Mouse (Mus musculus) cerebellum, adult (tissue): Measurements from ENCODE around the gene Rasal3.

Experiments used
- ATAC-seq: cut with Nextera tagmentation; 2 replicates; pipeline ENCODE4 v1.9.2; 2017; ENCODE audit warnings: mild to moderate bottlenecking, moderate library complexity, mixed read lengths; ENCODE audit not compliant: insufficient number of reproducible peaks, low FRiP score, low TSS enrichment

The Rasal3 gene

DNA sequence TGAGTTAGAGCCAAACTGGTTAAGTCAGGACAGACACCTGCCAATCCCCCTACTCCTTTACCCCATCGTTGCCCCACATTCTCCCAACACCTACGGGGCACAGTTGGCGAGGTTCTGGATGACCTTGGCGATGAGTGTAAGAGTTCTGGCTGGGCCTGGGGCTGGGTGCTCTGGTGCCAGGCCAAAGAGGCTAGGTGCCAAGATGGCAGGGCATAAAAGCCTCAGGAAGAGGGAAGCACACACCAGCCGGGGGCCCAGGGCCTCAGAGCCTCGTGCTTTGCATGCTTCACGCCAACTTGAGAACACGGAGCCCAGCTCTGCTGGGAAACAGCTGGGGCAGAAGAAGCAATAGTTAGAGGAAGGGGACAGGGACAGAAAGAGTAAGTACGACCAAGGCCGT is 9.4 kb downstream of the Rasal3 start:
- no peak for ATAC-seq

DNA sequence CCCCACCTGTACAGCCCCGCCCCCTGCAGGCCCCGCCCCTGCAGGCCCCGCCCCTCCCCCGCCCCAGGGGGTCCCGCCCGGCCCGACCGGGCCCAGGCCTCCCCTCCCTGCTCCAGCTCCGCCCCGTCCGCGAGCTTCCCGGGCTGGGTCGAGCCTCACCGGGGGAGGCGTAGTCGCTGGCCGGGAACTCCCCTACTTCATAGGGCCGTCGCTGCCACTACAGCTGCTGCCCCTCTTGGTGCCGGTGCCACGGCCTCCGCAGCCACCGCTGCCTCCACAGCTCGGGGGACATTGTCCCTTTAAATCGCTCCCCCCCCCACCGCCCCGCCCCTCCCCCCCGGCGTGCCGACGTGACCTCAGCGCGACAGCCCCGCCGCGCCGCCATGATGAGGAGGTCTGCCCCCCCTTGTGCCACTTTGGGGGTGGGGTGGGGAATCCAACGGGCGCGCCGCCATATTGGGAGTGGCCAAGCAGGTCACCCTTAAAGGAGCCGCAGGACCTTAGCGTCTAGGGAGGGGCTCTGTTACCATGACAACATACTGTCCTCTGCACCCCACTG is 14.2 kb downstream of the Rasal3 start, which contains the start of gene Wiz:
TSS of gene Wiz (minus strand) at position 339 of the 559 bp plus-strand sequence.
- ATAC-seq = peak; percentile 64

DNA sequence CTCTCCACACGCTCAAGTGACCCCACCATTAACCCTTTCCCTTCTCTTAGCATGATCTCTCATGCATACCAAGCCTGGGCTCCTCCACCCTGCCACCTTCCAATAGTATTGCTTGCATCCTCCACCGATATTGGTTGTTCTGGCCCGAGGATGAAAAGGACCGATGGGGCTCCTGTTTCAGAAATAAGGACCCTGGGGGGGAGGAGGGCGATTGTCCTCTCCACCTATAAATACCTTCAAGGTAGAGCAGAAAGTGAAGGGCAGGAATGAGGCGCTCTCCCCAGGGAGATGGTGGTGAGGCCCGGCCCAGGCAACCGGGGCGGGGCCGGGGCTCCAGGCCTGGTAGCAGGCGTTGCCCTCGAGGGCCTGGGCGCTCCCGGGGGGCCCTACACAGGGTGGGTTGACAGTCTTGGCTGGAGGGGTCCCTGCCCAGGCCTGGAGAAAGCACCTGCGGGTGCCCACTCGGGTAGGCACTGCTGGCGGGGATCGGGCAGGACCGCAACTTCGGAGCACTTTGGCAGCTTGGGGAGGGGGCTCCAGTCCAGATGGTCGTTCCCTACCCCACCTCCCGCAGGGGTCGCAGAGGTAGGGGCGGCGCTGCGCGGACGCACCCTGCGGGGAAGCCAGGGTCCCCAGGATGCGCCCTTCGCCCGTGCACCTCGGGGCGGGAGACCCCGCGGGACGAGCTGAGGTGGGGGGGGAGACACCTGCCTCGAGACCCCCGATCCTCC is 14.8 kb downstream of the Rasal3 start:
- peak; percentile 29; the same call in 1 of the 2 replicates for ATAC-seq

DNA sequence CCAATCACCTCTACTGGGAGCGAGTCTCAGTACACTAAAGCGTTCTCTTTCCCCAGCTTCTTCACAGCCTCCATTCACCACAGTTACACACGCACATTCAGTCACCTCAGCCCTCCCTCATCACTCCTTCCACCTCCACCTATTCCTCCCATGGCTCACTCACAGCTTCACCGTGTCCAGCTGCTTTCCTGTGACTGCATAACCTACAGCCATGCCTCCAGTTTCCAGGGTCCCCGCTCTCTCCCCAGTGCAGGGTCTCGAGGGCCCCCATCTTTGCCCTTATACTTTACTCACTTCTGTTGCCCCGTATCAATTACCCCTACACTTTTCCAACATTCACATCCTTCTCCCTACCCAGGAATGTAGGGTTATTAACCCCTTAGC is 15.4 kb downstream of the Rasal3 start:
- ATAC-seq = no peak

DNA sequence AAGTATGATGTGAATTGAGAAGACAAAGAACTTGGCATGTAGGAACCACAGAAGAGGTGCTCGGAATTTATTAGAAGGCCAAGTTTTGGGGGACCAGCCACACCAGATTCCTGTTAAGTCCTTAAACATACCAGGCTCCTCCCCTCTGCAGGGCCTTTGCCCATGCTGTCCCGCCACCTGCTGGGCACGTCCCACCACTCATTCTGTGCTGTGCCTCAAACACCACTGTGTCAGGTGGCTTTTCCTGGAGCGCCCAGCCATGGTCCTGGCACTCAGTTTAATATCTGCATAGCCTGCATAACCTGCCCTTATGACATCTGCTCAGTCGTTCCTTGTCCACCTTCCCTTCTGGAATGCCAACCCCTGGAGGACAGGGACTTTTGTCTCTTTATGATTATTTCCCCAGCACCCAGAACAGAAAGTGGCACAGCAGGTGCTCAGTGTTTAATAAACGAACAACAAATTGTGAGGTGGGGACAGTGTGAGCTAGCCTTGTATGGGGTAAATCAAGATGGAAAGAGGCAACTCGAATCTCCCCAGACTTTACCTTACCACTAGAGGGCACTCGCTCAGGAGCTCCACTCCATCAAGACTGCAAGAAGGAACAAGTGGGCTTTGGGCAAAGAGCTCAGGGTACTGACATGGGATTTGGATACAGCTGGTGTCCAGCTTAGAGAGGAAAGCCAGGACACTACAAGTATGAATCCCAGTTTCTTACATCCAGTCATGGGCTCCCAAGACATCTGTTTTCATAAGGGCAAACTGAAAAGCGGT is 16.5 kb downstream of the Rasal3 start:
- ATAC-seq = no peak

DNA sequence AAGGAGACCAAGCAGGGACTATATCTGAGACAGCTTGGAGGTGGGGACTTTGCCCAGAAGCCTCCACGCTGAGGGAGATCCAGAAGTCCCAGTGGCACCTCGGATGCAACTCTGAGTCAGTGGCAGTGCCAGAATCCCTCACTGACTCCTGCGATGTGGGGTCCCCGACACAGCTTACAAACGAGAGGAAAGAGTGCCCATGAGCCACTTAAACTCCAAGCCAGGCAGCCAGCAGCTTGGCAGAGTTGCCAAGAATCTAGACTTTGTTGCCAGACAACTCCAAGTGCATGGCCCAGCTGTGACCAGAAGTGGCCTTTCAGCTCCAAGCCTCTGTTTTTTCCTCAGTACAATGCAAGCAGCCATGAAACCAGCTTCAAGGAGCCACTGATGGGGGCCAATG is 19.7 kb downstream of the Rasal3 start:
- ATAC-seq = no peak

DNA sequence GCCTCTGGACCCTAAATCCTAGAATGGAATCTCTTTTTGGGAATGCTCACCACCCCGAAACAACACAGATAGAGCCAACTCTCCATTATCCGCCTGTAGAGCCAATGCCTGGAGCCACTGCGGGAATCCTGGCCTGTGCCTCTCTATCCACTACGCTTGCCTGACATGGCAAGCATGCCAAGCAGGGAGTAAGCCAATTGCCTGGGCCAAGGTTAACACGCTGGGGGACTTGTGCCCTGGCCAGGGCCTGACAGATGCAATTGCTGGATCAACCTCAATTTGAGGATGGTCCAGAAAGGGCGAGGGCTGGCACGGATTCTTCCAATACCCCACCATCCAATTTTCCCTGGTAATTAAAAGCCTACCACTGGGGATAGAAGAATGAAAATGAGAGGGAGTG is 20.8 kb downstream of the Rasal3 start:
- 0 out of 2 replicates have a peak, but pooled peaks have one; percentile 70 for ATAC-seq

DNA sequence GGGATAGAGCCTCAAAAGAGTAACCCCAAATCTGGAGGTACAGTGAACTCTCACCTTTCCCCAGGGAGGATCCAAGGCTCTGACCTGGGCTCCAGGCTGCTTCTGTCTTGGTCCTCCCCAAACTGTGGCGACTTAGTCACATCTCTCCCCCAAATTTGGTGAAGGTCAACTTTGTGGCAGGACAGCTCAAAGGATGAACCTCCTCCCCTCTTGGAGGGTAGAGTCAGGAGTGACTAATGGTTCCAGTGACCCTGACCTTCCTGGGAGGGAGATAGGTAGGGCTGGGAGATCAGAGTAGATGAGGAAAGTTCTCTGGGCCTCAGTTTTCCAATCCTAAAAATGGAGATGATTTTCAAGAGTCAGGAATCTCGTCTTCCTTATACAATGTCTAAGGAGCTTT is 24.6 kb downstream of the Rasal3 start:
- ATAC-seq = no peak

DNA sequence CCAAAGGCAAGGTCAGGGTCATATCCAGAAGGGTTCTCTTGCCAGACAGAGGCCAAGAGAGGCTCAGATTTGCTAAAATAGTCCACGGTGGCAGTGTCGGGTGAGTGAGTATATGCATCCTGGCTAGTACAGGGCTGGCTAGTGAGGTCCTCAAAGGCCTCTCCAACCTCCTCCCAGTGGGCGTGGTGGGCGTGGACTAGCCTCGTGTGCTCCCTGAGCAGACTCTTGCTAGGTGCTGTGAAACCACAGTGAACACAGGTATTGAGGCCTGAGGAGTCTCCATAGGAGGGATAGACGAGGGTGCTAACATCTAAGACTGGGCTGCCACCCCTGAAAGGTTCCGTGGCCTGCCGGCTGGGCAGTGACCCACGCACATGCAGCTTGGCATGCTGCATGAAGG is 26.2 kb downstream of the Rasal3 start:
- no peak for ATAC-seq

DNA sequence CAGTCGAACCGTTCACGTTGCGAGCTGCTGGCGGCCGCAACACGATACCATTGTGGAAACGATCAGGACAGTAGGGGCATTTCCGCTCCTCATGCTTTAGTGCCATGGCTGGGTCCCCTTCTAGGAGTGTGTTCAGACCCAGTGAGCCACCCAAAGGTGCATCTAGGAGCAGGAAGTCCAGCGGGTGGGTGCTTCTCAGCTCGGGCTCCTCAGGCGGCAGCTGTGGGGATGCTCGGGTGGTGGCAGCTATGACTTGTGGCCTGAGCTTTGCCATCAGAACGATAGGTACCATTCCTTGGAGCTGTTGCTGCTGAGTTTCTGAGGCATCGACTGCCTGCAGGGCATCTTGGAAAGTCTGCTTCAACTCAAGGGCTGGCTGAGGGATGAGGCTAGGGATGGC is 26.9 kb downstream of the Rasal3 start:
- no peak for ATAC-seq

DNA sequence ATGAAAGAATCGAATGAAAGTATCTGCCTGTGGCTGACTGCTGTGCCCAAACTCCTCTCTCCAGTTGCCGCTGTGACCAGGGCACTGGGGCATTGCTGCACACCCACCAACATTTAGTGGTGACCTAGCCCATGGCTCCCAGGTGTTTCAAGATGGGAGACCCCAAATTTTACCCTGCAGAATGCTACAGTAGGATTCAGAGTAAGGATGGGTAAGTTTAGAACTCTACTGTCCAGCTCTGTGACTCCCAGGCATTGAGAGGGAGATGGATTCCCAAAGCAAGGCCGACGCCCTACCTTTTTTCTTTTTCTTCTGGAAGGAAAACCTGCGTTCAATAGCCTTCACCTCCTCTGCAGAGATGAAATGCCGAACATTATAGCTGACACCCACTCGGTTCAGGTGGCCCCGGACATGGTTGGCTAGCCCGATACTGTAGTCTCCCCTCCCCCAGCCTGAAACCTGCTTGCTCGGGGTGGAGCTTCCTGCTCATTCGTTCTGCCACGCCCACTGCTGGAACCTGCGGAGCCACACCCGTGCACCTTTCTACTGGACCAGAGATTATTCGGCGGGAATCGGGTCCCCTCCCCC is 34.3 kb downstream of the Rasal3 start:
- ATAC-seq = no peak

DNA sequence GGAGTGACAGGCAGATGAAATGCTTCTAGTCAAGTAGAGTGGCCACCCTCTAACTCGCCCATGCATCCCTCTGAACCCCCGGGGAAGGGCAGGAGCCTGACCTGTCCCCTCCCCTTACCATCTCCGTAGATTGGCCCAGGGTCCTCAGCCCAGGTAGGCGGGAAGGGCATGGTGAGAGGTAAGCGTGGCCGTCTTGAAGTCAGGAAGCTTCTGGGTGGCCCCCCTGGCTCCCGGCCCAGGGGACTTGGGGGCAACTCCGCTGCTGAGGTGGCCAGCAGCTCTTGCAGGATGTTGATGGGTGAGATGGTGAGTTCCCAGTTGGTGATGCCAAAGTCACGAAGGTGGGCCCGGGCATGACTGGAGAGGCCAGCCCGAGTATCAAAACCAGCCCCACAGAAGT is 35.7 kb downstream of the Rasal3 start:
- ATAC-seq = no peak

DNA sequence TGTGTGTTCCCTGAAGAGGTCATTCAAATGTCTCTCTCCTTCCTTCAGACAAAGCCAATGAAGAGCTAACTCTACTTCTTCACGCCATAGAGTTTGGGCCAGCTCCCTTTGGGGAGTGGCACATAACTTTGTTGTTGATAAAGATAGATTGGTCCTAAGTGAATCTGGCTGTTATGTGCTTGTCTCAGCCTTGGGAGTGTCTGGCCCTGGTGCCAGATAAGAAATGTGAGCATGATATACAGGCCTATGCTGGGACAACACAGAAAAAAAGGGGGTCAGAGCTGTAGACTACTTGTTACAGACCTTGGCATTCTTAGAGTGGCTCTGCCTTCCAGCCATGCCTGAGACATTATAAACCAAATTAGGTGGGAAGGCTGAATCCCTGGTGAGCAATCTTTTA is 38.1 kb downstream of the Rasal3 start:
- ATAC-seq = no peak

DNA sequence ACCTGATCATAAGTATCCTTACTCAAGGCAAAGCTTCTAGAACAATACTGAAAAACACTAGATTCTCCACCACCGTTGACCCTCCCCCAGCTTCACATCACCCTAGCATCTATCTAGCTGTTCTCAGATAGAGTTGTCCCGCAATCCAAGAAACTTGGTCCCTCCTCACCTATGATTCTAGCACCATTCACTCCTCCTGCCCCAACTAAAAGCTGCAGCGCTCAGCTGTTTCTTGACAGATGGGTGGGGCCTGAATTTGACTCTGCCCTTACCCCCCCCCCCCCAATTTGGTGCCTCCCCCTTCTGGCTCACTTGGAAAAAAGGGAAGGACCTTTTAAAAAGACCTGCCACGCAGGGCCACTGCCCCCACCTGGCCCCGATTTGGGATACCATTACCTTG is 38.5 kb downstream of the Rasal3 start:
- ATAC-seq = no peak

DNA sequence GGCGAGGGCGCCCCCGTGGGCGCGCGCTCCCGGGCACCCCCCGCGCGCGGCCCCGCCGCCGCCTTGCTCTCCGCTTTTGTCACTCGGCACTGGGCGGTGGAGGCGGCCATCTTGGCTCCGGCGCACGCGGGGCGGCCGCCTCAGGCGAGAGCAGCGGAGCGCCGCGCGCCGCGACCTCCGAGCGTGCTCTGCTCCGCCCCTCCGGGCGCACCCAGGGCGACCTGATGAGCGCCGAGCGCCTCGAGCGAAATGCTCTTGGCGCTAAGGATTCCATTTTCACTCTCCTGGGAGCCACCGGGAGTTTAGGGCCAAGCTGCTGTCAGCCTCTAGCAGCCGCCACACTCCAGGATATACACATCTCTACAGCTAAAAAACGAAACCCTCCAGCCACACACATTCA is 39.1 kb downstream of the Rasal3 start:
- peak; percentile 83 for ATAC-seq

DNA sequence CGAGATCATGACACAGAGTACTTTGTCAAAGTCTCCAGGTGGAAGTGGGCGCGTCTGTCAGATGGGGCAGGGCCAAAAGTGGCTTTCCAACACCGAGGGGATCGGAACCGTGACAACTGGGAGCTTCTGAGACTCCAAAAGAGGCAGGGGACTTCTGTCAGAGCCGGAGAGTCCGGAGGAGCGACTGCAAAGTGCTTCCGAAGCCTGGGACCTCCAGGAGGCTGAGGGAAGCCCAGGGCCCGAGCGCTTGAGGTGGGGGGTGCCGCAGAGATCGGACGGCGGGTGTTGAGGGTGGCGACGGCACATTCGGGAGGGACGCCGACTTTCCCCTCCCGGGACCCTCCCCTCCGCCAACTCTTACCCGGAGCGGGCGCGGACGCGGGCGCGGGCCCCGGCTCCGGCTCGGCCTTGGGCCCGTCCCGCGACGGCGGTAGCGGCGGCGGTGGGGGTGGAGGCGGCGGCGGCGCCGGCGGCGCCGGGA is 39.5 kb downstream of the Rasal3 start:
- 0 out of 2 replicates have a peak, but pooled peaks have one; percentile 12 for ATAC-seq

DNA sequence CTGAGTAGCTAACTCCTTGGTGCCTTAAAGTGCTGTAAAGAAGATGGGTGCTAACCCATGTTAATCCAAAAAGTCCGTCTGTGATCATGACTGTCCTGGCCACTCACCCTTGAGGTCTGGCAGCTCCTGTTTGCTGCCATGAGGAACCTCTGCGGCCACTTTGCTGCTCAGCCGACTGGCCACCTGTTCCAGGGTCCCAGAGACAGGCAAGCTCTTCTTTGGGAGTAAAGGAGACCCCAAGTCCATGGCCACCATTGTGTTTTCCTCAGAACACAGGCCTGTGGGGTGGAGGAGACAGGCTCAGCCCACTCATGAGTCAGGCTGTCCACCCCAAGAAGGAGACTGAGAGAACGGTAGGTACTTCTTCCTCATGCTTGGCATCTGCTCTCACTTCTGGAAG is 40.7 kb downstream of the Rasal3 start:
- ATAC-seq = no peak

DNA sequence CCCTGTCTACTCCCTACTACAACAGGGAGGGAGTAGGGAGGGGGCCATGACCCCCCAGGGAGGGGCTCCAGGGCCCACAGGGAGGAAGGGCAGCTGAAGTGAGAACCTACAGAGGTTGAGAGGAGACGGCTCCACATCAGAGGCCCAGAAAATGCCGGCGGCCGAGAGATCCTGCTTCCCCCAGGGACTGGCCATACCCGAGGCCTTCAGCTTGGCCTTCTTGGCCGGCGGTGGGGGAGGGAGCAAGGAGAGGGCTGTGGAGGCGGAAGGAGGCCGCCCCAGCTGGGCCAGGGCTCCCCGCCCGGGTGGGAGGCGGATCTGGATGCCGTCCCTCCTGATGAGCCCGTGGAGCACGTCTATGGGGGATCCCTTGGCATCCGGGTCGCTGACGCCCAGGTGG is 43.5 kb downstream of the Rasal3 start:
- ATAC-seq = no peak

DNA sequence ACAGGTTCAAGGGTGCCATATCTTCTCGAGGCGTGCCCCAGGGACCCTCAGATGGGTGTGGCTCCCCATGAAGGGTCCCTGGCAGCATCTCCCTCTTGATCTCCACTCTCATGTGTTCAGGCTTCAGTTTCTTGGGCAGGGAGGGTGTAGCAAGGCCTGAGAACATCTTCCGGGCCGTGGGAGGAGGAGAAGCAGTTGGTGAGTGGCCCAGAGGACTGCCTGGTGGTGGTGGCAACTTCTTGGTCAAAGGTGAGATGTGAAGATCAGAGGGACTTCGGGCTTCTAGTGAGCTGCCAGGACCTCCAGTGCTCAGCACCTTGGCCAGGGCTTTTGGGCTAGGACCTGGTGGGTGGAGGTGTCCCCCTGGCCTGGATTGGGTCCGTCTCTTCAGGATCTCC is 44.4 kb downstream of the Rasal3 start:
- ATAC-seq = no peak

DNA sequence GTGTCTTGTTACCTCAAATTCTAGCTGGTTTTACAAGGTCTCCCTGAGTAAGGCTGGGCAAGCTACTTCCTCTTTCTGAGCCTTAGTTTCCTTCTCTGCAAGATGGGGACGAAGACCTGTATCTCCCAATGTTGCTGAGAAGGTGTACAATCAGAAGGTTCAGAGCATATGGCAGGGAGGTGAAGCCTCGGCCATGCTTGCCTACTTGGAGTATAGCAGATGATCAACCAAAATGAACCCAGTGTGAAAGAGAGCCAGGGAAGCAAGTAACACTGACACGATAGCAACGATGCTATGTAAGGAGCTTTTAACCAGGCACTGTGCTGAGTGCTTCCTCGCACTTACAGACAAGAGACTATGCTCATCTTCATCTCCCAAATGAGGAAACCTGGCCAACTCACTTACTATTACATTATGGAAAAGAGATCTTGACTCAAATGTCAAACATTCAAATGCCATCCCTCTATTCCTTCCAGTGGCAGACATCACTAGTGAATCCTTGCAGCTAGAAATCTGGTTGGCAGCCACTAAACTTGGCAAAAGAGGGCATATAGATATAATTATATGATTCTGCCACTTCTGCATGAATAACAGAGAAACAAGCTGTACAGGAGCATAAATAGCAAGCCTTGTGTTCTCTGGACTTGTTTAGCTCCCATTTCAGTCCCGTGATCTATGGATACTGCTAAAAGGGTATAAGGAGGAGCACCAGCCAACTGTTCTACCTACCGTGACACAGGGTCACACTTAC is 45.0 kb downstream of the Rasal3 start:
- no peak for ATAC-seq
